Mouse (Mus musculus) forebrain, embryonic 14.5 days (tissue): ENCODE data around the gene Vmn1r5. TPM values are rescaled to one million over a fixed set of nuclear protein-coding genes. Genes with fewer than 3 reads are reported as not detected.
"Not testable (repeated sequence)": the region's sequence is repeated elsewhere in the genome, so short reads cannot be mapped to it uniquely, and the experiment has no call there.

Source experiments
- ATAC-seq: fragments of 200-750 bp; cut with Nextera tagmentation; 2 replicates; pipeline ENCODE4 v1.8.0; 2017; ENCODE audit warnings: mild to moderate bottlenecking, moderate library complexity
- DNase-seq: peaks from one replicate; pipeline ENCODE4 v3.0.0-alpha.2; 2015; ENCODE audit warnings: low spot score
- H3K27ac ChIP-seq: fragments of 300-500 bp; sonication (generic); 2 replicates; pipeline ENCODE4 v1.5.1; 2014; ENCODE audit warnings: low read depth, mild to moderate bottlenecking, control low read depth, low read length, moderate library complexity
- H3K27me3 ChIP-seq: fragments of 300-500 bp; sonication (generic); replicated peaks from 2 replicates; pipeline ENCODE4 v1.6.1; 2014; ENCODE audit warnings: low read length, control low read depth, mixed read lengths; ENCODE audit not compliant: control insufficient read depth, insufficient read depth
- H3K36me3 ChIP-seq: fragments of 300-500 bp; sonication (generic); 2 replicates; pipeline ENCODE4 v1.6.1; 2014; ENCODE audit warnings: low read length, control low read depth; ENCODE audit not compliant: control insufficient read depth, insufficient read depth
- H3K4me1 ChIP-seq: fragments of 300-500 bp; sonication (generic); 2 replicates; pipeline ENCODE4 v1.6.1; 2014; ENCODE audit warnings: antibody characterized with exemption, low read length, control low read depth; ENCODE audit not compliant: control insufficient read depth, insufficient read depth
- H3K4me2 ChIP-seq: fragments of 300-500 bp; sonication (generic); 2 replicates; pipeline ENCODE4 v1.6.1; 2014; ENCODE audit warnings: mild to moderate bottlenecking, control low read depth, low read length
- H3K4me3 ChIP-seq: fragments of 300-500 bp; sonication (generic); 2 replicates; pipeline ENCODE4 v1.5.1; 2014; ENCODE audit warnings: low read depth, low read length, control low read depth
- H3K9ac ChIP-seq: fragments of 300-500 bp; sonication (generic); 2 replicates; pipeline ENCODE4 v1.6.1; 2014; ENCODE audit warnings: mild to moderate bottlenecking, low read length, control low read depth, moderate library complexity
- H3K9me3 ChIP-seq: fragments of 300-500 bp; sonication (generic); replicated peaks from 2 replicates; pipeline ENCODE4 v1.6.1; 2016; ENCODE audit warnings: low read length, control low read depth, mixed read lengths; ENCODE audit not compliant: control insufficient read depth
- WGBS: fragments of 180-500 bp; shearing (Covaris S2); extraction: QIAGEN DNeasy Blood & Tissue Kit; methylation state at CpG from one replicate; pipeline ENCODE4 v1.1.7; 2014; 5-methylcytosine and 5-hydroxymethylcytosine counted together
- polyA plus RNA-seq: library from polyadenylated mRNA; unstranded; fragments of >200 nt; fragmentation: Nextera tagmentation; extraction: Ambion mirVana; gene quantifications from 2 replicates; pipeline ENCODE4 v1.2.1, GENCODE M21; 2014

Gene Vmn1r5
- polyA plus RNA-seq, 1 experiment from 2014 or later = not detected

- not testable (repeated sequence) for H3K27ac ChIP-seq, H3K27me3 ChIP-seq, H3K4me3 ChIP-seq, H3K9ac ChIP-seq, H3K4me2 ChIP-seq, DNase-seq, ATAC-seq, H3K36me3 ChIP-seq, H3K9me3 ChIP-seq, H3K4me1 ChIP-seq
- WGBS = 91% methylated on average over 2 of the region's 2 CpGs
Observed at GRCm38 (mm10) chr6:57025224-57025623, 55.2 kb downstream of the Vmn1r5 start, which contains the start of gene Vmn1r7. Gene Vmn1r7, minus strand, starts transcription at chr6:57025324.

GRCm38 (mm10) chr6:57031984-57032383 lies 61.9 kb downstream of the Vmn1r5 start, which contains the start of gene Vmn1r8:
Gene Vmn1r8, plus strand, starts transcription at chr6:57032284.
- DNase-seq (no peak), ATAC-seq (no peak)
- no peak within 1 kb of the TSS for H3K27ac ChIP-seq
- no peaks in the 10 kb centered on the region for H3K4me1 ChIP-seq
- H3K36me3 ChIP-seq = no peaks in the 10 kb centered on the region
- no peaks in the 10 kb centered on the region for H3K9me3 ChIP-seq
- H3K4me2 ChIP-seq = no peak within 1 kb of the TSS
- H3K27me3 ChIP-seq = no peaks in the 10 kb centered on the region
- H3K9ac ChIP-seq = no peak within 1 kb of the TSS
- no peak within 1 kb of the TSS for H3K4me3 ChIP-seq

GRCm38 (mm10) chr6:57034674-57035073 lies 64.6 kb downstream of the Vmn1r5 start:
- H3K9me3 ChIP-seq = no peaks in the 10 kb centered on the region
- no peaks in the 10 kb centered on the region for H3K27me3 ChIP-seq
- H3K4me1 ChIP-seq = no peaks in the 10 kb centered on the region
- H3K27ac ChIP-seq = no peak overlapping the region
- no peaks in the 10 kb centered on the region for H3K36me3 ChIP-seq
- H3K4me3 ChIP-seq = no peak overlapping the region
- no peak overlapping the region for H3K4me2 ChIP-seq
- DNase-seq (no peak), ATAC-seq (no peak)
- 88% methylated on average over 2 of the region's 2 CpGs for WGBS
- no peak overlapping the region for H3K9ac ChIP-seq

Other genes with a start within 250 kb of the Vmn1r5 start
- gene Kbtbd2, start 172.5 kb upstream of the Vmn1r5 start, polyA plus RNA-seq = 24.2 and 25.2 TPM in 2 replicates
- gene Fkbp9, start 138.2 kb upstream of the Vmn1r5 start, polyA plus RNA-seq = 26.3 and 27.9 TPM in 2 replicates
- gene Nt5c3, start 46.3 kb upstream of the Vmn1r5 start, polyA plus RNA-seq = 174 and 189 TPM in 2 replicates
- 0.17 and 0.33 TPM in 2 replicates for gene Vmn1r4, start 46.3 kb upstream of the Vmn1r5 start, polyA plus RNA-seq
- gene Vmn1r6, start 27.0 kb downstream of the Vmn1r5 start, polyA plus RNA-seq = not detected in 2 replicates
- not detected in 2 replicates for gene Vmn1r7, start 55.1 kb downstream of the Vmn1r5 start, polyA plus RNA-seq
- not detected in 2 replicates for gene Vmn1r8, start 62.0 kb downstream of the Vmn1r5 start, polyA plus RNA-seq
- gene Vmn1r9, start 96.5 kb downstream of the Vmn1r5 start, polyA plus RNA-seq = not detected in 2 replicates
- not detected in 2 replicates for gene Vmn1r10, start 139.2 kb downstream of the Vmn1r5 start, polyA plus RNA-seq
- gene Vmn1r11, start 163.2 kb downstream of the Vmn1r5 start, polyA plus RNA-seq = not detected in 2 replicates
- gene Vmn1r12, start 186.6 kb downstream of the Vmn1r5 start, polyA plus RNA-seq = not detected in 2 replicates
- gene Vmn1r13, start 233.0 kb downstream of the Vmn1r5 start, polyA plus RNA-seq = not detected in 2 replicates